Mouse (Mus musculus): Measurements from ENCODE around the gene Aldh4a1. TPM values are rescaled to one million over a fixed set of nuclear protein-coding genes. Genes with fewer than 3 reads are reported as not detected.

Aldh4a1 gene
- polyA plus RNA-seq, 1 experiment from 2014 or later, result 18.8 TPM

GRCm38 (mm10) chr4:139643972-139644371 lies 21.3 kb downstream of the Aldh4a1 start:
- Histone ChIP-seq H3K4me2 (no peak overlapping the region), H3K9me3 (no peaks in the 10 kb centered on the region; the same call in 1 of the 2 replicates), H3K4me3 (no peak overlapping the region), H3K36me3 (peaks cover 21% of the 10 kb centered on the region), H3K9ac (no peak overlapping the region), H3K27ac (replicated peaks) (no peak overlapping the region), H3K27me3 (replicated peaks) (peaks cover 46% of the 10 kb centered on the region), H3K4me1 (peaks cover 16% of the 10 kb centered on the region)
- 12% methylated on average over 9 of the region's 9 CpGs for WGBS
- no peak for ATAC-seq (ENCODE audit: extremely low read depth, insufficient number of reproducible peaks, low FRiP score, low TSS enrichment)

GRCm38 (mm10) chr4:139646916-139647315 lies 24.2 kb downstream of the Aldh4a1 start:
- Histone ChIP-seq H3K9ac (no peak overlapping the region), H3K4me3 (no peak overlapping the region), H3K27ac (replicated peaks) (no peak overlapping the region), H3K9me3 (no peaks in the 10 kb centered on the region; the same call in 1 of the 2 replicates), H3K4me1 (peaks cover 8% of the 10 kb centered on the region), H3K36me3 (peaks cover 21% of the 10 kb centered on the region), H3K4me2 (no peak overlapping the region), H3K27me3 (replicated peaks) (peaks cover 19% of the 10 kb centered on the region)
- 77% methylated on average over 7 of the region's 7 CpGs for WGBS
- ATAC-seq (ENCODE audit: extremely low read depth, insufficient number of reproducible peaks, low FRiP score, low TSS enrichment), result no peak

- ATAC-seq (ENCODE audit: extremely low read depth, insufficient number of reproducible peaks, low FRiP score, low TSS enrichment), result no peak
- H3K9me3 ChIP-seq, result no peaks in the 10 kb centered on the region; the same call in 1 of the 2 replicates
- peaks cover 16% of the 10 kb centered on the region for H3K27me3 ChIP-seq (replicated peaks)
- no peak overlapping the region for H3K4me2 ChIP-seq
- 71% methylated on average over 15 of the region's 15 CpGs for WGBS
- H3K4me3 ChIP-seq, result no peak overlapping the region
- no peak overlapping the region for H3K27ac ChIP-seq (replicated peaks)
- H3K4me1 ChIP-seq, result no peaks in the 10 kb centered on the region
- H3K36me3 ChIP-seq, result peaks cover 21% of the 10 kb centered on the region
- no peak overlapping the region for H3K9ac ChIP-seq
Observed at GRCm38 (mm10) chr4:139650086-139650743, 27.5 kb downstream of the Aldh4a1 start.

GRCm38 (mm10) chr4:139650907-139651306 lies 28.2 kb downstream of the Aldh4a1 start:
- WGBS, result 70% methylated on average over 11 of the region's 11 CpGs
- no peak for ATAC-seq (ENCODE audit: extremely low read depth, insufficient number of reproducible peaks, low FRiP score, low TSS enrichment)
- no peak overlapping the region for H3K4me2 ChIP-seq
- H3K4me1 ChIP-seq, result no peaks in the 10 kb centered on the region
- peaks cover 21% of the 10 kb centered on the region for H3K36me3 ChIP-seq
- H3K27ac ChIP-seq (replicated peaks), result no peak overlapping the region
- no peak overlapping the region for H3K9ac ChIP-seq
- H3K27me3 ChIP-seq (replicated peaks), result peaks cover 19% of the 10 kb centered on the region
- H3K4me3 ChIP-seq, result no peak overlapping the region
- H3K9me3 ChIP-seq, result no peaks in the 10 kb centered on the region; the same call in 1 of the 2 replicates

- H3K36me3 ChIP-seq, result peaks cover 6% of the 10 kb centered on the region
- no peak within 1 kb of the TSS for H3K4me2 ChIP-seq
- H3K9ac ChIP-seq, result no peak within 1 kb of the TSS
- no peaks in the 10 kb centered on the region for H3K4me1 ChIP-seq
- peaks cover 19% of the 10 kb centered on the region for H3K27me3 ChIP-seq (replicated peaks)
- H3K27ac ChIP-seq (replicated peaks), result no peak within 1 kb of the TSS
- peaks cover 2% of the 10 kb centered on the region; the same call in 1 of the 2 replicates for H3K9me3 ChIP-seq
- WGBS, result 76% methylated on average over 8 of the region's 8 CpGs
- no peak within 1 kb of the TSS for H3K4me3 ChIP-seq
- no peak for ATAC-seq (ENCODE audit: extremely low read depth, insufficient number of reproducible peaks, low FRiP score, low TSS enrichment)
Observed at GRCm38 (mm10) chr4:139653238-139653637, 30.6 kb downstream of the Aldh4a1 start, which contains the start of gene Tas1r2. Gene Tas1r2 (plus strand): TSS chr4:139653538.

- no peak overlapping the region for H3K9ac ChIP-seq
- no peaks in the 10 kb centered on the region for H3K36me3 ChIP-seq
- H3K27me3 ChIP-seq (replicated peaks), result peaks cover 25% of the 10 kb centered on the region
- 77% methylated on average over 14 of the region's 14 CpGs for WGBS
- no peaks in the 10 kb centered on the region for H3K4me1 ChIP-seq
- no peak overlapping the region for H3K4me2 ChIP-seq
- H3K27ac ChIP-seq (replicated peaks), result no peak overlapping the region
- H3K9me3 ChIP-seq, result peaks cover 13% of the 10 kb centered on the region; the same call in 1 of the 2 replicates
- no peak overlapping the region for H3K4me3 ChIP-seq
- ATAC-seq (ENCODE audit: extremely low read depth, insufficient number of reproducible peaks, low FRiP score, low TSS enrichment), result no peak
Observed at GRCm38 (mm10) chr4:139661897-139662296, 39.2 kb downstream of the Aldh4a1 start.

GRCm38 (mm10) chr4:139667632-139668031 lies 45.0 kb downstream of the Aldh4a1 start:
- H3K4me2 ChIP-seq, result no peak overlapping the region
- H3K4me1 ChIP-seq, result no peaks in the 10 kb centered on the region
- H3K27ac ChIP-seq (replicated peaks), result no peak overlapping the region
- no peaks in the 10 kb centered on the region for H3K9me3 ChIP-seq
- no peak overlapping the region for H3K4me3 ChIP-seq
- WGBS, result 65% methylated on average over 6 of the region's 6 CpGs
- no peak overlapping the region for H3K9ac ChIP-seq
- no peaks in the 10 kb centered on the region for H3K36me3 ChIP-seq
- H3K27me3 ChIP-seq (replicated peaks), result peaks cover 21% of the 10 kb centered on the region
- no peak for ATAC-seq (ENCODE audit: extremely low read depth, insufficient number of reproducible peaks, low FRiP score, low TSS enrichment)

GRCm38 (mm10) chr4:139669847-139670246 lies 47.2 kb downstream of the Aldh4a1 start:
- no peaks in the 10 kb centered on the region for H3K4me1 ChIP-seq
- H3K36me3 ChIP-seq, result no peaks in the 10 kb centered on the region
- H3K9ac ChIP-seq, result no peak overlapping the region
- no peak overlapping the region for H3K4me3 ChIP-seq
- H3K9me3 ChIP-seq, result no peaks in the 10 kb centered on the region
- no peak overlapping the region for H3K4me2 ChIP-seq
- WGBS, result 11% methylated on average over 6 of the region's 6 CpGs
- peaks cover 21% of the 10 kb centered on the region; the same call in 1 of the 2 replicates for H3K27me3 ChIP-seq (replicated peaks)
- no peak for ATAC-seq (ENCODE audit: extremely low read depth, insufficient number of reproducible peaks, low FRiP score, low TSS enrichment)
- H3K27ac ChIP-seq (replicated peaks), result no peak overlapping the region

- no peak overlapping the region for H3K27ac ChIP-seq (replicated peaks)
- H3K4me1 ChIP-seq, result no peaks in the 10 kb centered on the region
- no peak overlapping the region for H3K4me2 ChIP-seq
- WGBS, result 46% methylated on average over 9 of the region's 9 CpGs
- H3K27me3 ChIP-seq (replicated peaks), result peaks cover 27% of the 10 kb centered on the region; the same call in 1 of the 2 replicates
- no peak for ATAC-seq (ENCODE audit: extremely low read depth, insufficient number of reproducible peaks, low FRiP score, low TSS enrichment)
- no peaks in the 10 kb centered on the region for H3K36me3 ChIP-seq
- H3K9ac ChIP-seq, result no peak overlapping the region
- no peak overlapping the region for H3K4me3 ChIP-seq
- H3K9me3 ChIP-seq, result peaks cover 23% of the 10 kb centered on the region
Observed at GRCm38 (mm10) chr4:139675696-139676095, 53.0 kb downstream of the Aldh4a1 start.

- Histone ChIP-seq H3K36me3 (no peaks in the 10 kb centered on the region), H3K4me3 (no peak overlapping the region), H3K9me3 (peaks cover 23% of the 10 kb centered on the region; the same call in 1 of the 2 replicates), H3K4me2 (no peak overlapping the region), H3K27ac (replicated peaks) (no peak overlapping the region), H3K9ac (no peak overlapping the region), H3K27me3 (replicated peaks) (peaks cover 20% of the 10 kb centered on the region), H3K4me1 (no peaks in the 10 kb centered on the region)
- ATAC-seq (ENCODE audit: extremely low read depth, insufficient number of reproducible peaks, low FRiP score, low TSS enrichment), result no peak
- 72% methylated on average over 22 of the region's 22 CpGs for WGBS
Observed at GRCm38 (mm10) chr4:139683728-139684638, 61.3 kb downstream of the Aldh4a1 start.

GRCm38 (mm10) chr4:139684639-139685017 lies 62.0 kb downstream of the Aldh4a1 start:
- Histone ChIP-seq H3K4me1 (peaks cover 2% of the 10 kb centered on the region; the same call in 1 of the 2 replicates), H3K9me3 (peaks cover 17% of the 10 kb centered on the region; the same call in 1 of the 2 replicates), H3K4me2 (no peak overlapping the region), H3K9ac (no peak overlapping the region), H3K4me3 (no peak overlapping the region), H3K27me3 (replicated peaks) (peaks cover 24% of the 10 kb centered on the region), H3K36me3 (no peaks in the 10 kb centered on the region), H3K27ac (replicated peaks) (no peak overlapping the region)
- ATAC-seq (ENCODE audit: extremely low read depth, insufficient number of reproducible peaks, low FRiP score, low TSS enrichment), result no peak
- 13% methylated on average over 3 of the region's 3 CpGs for WGBS

All from heart, embryonic 13.5 days (tissue).